Mouse (Mus musculus): ENCODE results near the gene Tatdn2. TPM values are rescaled to one million over a fixed set of nuclear protein-coding genes. Genes with fewer than 3 reads are reported as not detected.

Tatdn2 gene
- total and polyA plus RNA-seq, 2 experiments from 2014 or later: 1.7 to 67.0 TPM

- WGBS: 73% methylated on average over 3 of the region's 3 CpGs
- H3K27ac ChIP-seq (ENCODE audit: low read depth, low read length): no peak overlapping the region
- no peak for TF ChIP-seq CTCF (IDR thresholded peaks at IDR 0.05; ENCODE audit: low read depth)
- no peak for ATAC-seq
- H3K36me3 ChIP-seq (ENCODE audit: insufficient read depth): peaks cover 77% of the 10 kb centered on the region
- DNase-seq: no peak
- no peaks in the 10 kb centered on the region for H3K27me3 ChIP-seq (ENCODE audit: insufficient read depth, low read length)
- H3K4me3 ChIP-seq (ENCODE audit: low read depth, low read length): no peak overlapping the region
- no peaks in the 10 kb centered on the region for H3K4me1 ChIP-seq (ENCODE audit: insufficient read depth)
- H3K9me3 ChIP-seq (ENCODE audit: low read length): no peaks in the 10 kb centered on the region
- H3K9ac ChIP-seq: no peak overlapping the region
- H3K4me2 ChIP-seq (ENCODE audit: low read depth): no peak overlapping the region
Measured at GRCm38 (mm10) chr6:113717541-113717940, 20.7 kb downstream of the Tatdn2 start.

GRCm38 (mm10) chr6:113719878-113720277, 23.0 kb downstream of the Tatdn2 start, which contains the start of gene Ghrl:
TSS of gene Ghrl (minus strand) at chr6:113719880.
- Histone ChIP-seq H3K4me1 (ENCODE audit: insufficient read depth) (no peaks in the 10 kb centered on the region), H3K9ac (no peak within 1 kb of the TSS), H3K27me3 (ENCODE audit: insufficient read depth, low read length) (no peaks in the 10 kb centered on the region), H3K4me3 (ENCODE audit: low read depth, low read length) (no peak within 1 kb of the TSS), H3K27ac (ENCODE audit: low read depth, low read length) (no peak within 1 kb of the TSS), H3K4me2 (ENCODE audit: low read depth) (no peak within 1 kb of the TSS), H3K36me3 (ENCODE audit: insufficient read depth) (peaks cover 68% of the 10 kb centered on the region), H3K9me3 (ENCODE audit: low read length) (no peaks in the 10 kb centered on the region)
- TF ChIP-seq CTCF (IDR thresholded peaks at IDR 0.05; ENCODE audit: low read depth): no peak
- WGBS: 91% methylated on average over 3 of the region's 3 CpGs
- DNase-seq: no peak
- no peak for ATAC-seq

- no peak overlapping the region for H3K9ac ChIP-seq
- no peaks in the 10 kb centered on the region for H3K9me3 ChIP-seq (ENCODE audit: low read length)
- no peak for TF ChIP-seq CTCF (IDR thresholded peaks at IDR 0.05; ENCODE audit: low read depth)
- no peak overlapping the region for H3K4me3 ChIP-seq (ENCODE audit: low read depth, low read length)
- WGBS: 95% methylated on average over 4 of the region's 4 CpGs
- H3K27me3 ChIP-seq (ENCODE audit: insufficient read depth, low read length): no peaks in the 10 kb centered on the region
- no peak overlapping the region for H3K27ac ChIP-seq (ENCODE audit: low read depth, low read length)
- ATAC-seq: no peak
- no peak for DNase-seq
- H3K36me3 ChIP-seq (ENCODE audit: insufficient read depth): peaks cover 63% of the 10 kb centered on the region
- no peaks in the 10 kb centered on the region for H3K4me1 ChIP-seq (ENCODE audit: insufficient read depth)
- no peak overlapping the region for H3K4me2 ChIP-seq (ENCODE audit: low read depth)
Measured at GRCm38 (mm10) chr6:113721061-113721460, 24.2 kb downstream of the Tatdn2 start.

- DNase-seq (no peak), ATAC-seq (no peak)
- Histone ChIP-seq H3K9me3 (ENCODE audit: low read length) (no peaks in the 10 kb centered on the region), H3K36me3 (ENCODE audit: insufficient read depth) (peaks cover 70% of the 10 kb centered on the region), H3K4me3 (ENCODE audit: low read depth, low read length) (no peak overlapping the region), H3K4me1 (ENCODE audit: insufficient read depth) (no peaks in the 10 kb centered on the region), H3K27ac (ENCODE audit: low read depth, low read length) (no peak overlapping the region), H3K4me2 (ENCODE audit: low read depth) (no peak overlapping the region), H3K27me3 (ENCODE audit: insufficient read depth, low read length) (no peaks in the 10 kb centered on the region), H3K9ac (no peak overlapping the region)
- TF ChIP-seq CTCF (IDR thresholded peaks at IDR 0.05; ENCODE audit: low read depth): no peak
- 92% methylated on average over 7 of the region's 7 CpGs for WGBS
Measured at GRCm38 (mm10) chr6:113728181-113728580, 31.3 kb downstream of the Tatdn2 start.

- 90% methylated on average over 3 of the region's 3 CpGs for WGBS
- H3K27ac ChIP-seq (ENCODE audit: low read depth, low read length): no peak overlapping the region
- peaks cover 81% of the 10 kb centered on the region for H3K36me3 ChIP-seq (ENCODE audit: insufficient read depth)
- H3K4me1 ChIP-seq (ENCODE audit: insufficient read depth): no peaks in the 10 kb centered on the region
- H3K9me3 ChIP-seq (ENCODE audit: low read length): no peaks in the 10 kb centered on the region
- no peak for TF ChIP-seq CTCF (IDR thresholded peaks at IDR 0.05; ENCODE audit: low read depth)
- no peak overlapping the region for H3K4me3 ChIP-seq (ENCODE audit: low read depth, low read length)
- no peak overlapping the region for H3K9ac ChIP-seq
- no peak overlapping the region for H3K4me2 ChIP-seq (ENCODE audit: low read depth)
- H3K27me3 ChIP-seq (ENCODE audit: insufficient read depth, low read length): no peaks in the 10 kb centered on the region
- ATAC-seq (no peak), DNase-seq (no peak)
Measured at GRCm38 (mm10) chr6:113731296-113731695, 34.4 kb downstream of the Tatdn2 start.

- no peak for TF ChIP-seq CTCF (IDR thresholded peaks at IDR 0.05; ENCODE audit: low read depth)
- DNase-seq (no peak), ATAC-seq (no peak)
- Histone ChIP-seq H3K27ac (ENCODE audit: low read depth, low read length) (no peak overlapping the region), H3K4me3 (ENCODE audit: low read depth, low read length) (no peak overlapping the region), H3K9ac (no peak overlapping the region), H3K27me3 (ENCODE audit: insufficient read depth, low read length) (no peaks in the 10 kb centered on the region), H3K36me3 (ENCODE audit: insufficient read depth) (peaks cover 38% of the 10 kb centered on the region), H3K4me1 (ENCODE audit: insufficient read depth) (peaks cover 11% of the 10 kb centered on the region), H3K4me2 (ENCODE audit: low read depth) (no peak overlapping the region), H3K9me3 (ENCODE audit: low read length) (no peaks in the 10 kb centered on the region)
- 94% methylated on average over 9 of the region's 9 CpGs for WGBS
Measured at GRCm38 (mm10) chr6:113737318-113738046, 40.6 kb downstream of the Tatdn2 start.

Data from forebrain, postnatal 0 days (tissue).